Mouse (Mus musculus) gastrocnemius, postnatal 36 days (tissue): ENCODE data around the gene Aco2. TPM values are rescaled to one million over a fixed set of nuclear protein-coding genes. Genes with fewer than 3 reads are reported as not detected.
A peak's percentile ranks its signal among the peaks of the same experiment; 100 is the strongest.

Experiments
- DNase-seq, 2 experiments: peaks; one replicate each; pipeline ENCODE4 v3.0.0; 2022
- intact Hi-C: fragments of 180-260 bp; cut with DNase I; formaldehyde crosslinking; loops from one replicate; pipeline ENCODE4 v1.15.1; 2025
- long read RNA-seq, 2 experiments: library from polyadenylated mRNA; stranded (forward); transcript quantifications; one replicate each; pipeline ENCODE4 v2.0.0; 2021
- total RNA-seq, 2 experiments: library from RNA; stranded (reverse); gene quantifications; 2 replicates each; pipeline ENCODE4 v1.2.3; 2021

The Aco2 gene
- total RNA-seq: 1,000 to 10,000 TPM; 1,185 to 1,290 TPM
- long read RNA-seq, experiment 1, transcript Aco2-201 (18 exons, 2,918 nt): major isoform, 788 of 1,087 reads
- long read RNA-seq, experiment 1, partial matches to known transcripts: 205 of 1,087 reads
- long read RNA-seq, experiment 1, other reads (novel, unspliced or antisense): 91 of 1,087 reads
- long read RNA-seq, experiment 2, transcript Aco2-201 (18 exons, 2,918 nt): major isoform, 1,119 of 1,478 reads
- long read RNA-seq, experiment 2, transcript Aco2-206 (3 exons, 351 nt): minor isoform, 8 of 1,478 reads
- long read RNA-seq, experiment 2, partial matches to known transcripts: 324 of 1,478 reads
- long read RNA-seq, experiment 2, other reads (novel, unspliced or antisense): 24 of 1,478 reads

GRCm38 (mm10) chr15:81872262-81873136 lies at the start of gene Aco2:
Gene Aco2, plus strand, starts transcription at chr15:81872309.
- peak; percentile 99 to 100 for DNase-seq
- intact Hi-C loops: no loop called here

- DNase-seq: no peak
- intact Hi-C loops: no loop called here
These were observed 49.5 kb upstream of the Aco2 start for GRCm38 (mm10) chr15:81822631-81823030.

GRCm38 (mm10) chr15:81824832-81825231 lies 47.3 kb upstream of the Aco2 start:
- intact Hi-C loops: no loop called here
- no peak for DNase-seq

- intact Hi-C loops: no loop called here
- DNase-seq: no peak
These were observed 43.5 kb upstream of the Aco2 start for GRCm38 (mm10) chr15:81828426-81829207.

- intact Hi-C loops: no loop called here
- DNase-seq: no peak
These were observed 42.9 kb upstream of the Aco2 start for GRCm38 (mm10) chr15:81829208-81829580.

- intact Hi-C loops: loop anchor here (2.0 kb wide), 1 partner anchor 88 kb away; no protein-coding TSS in a partner anchor
- DNase-seq: no peak
These were observed 41.6 kb upstream of the Aco2 start for GRCm38 (mm10) chr15:81830530-81830929.

GRCm38 (mm10) chr15:81831136-81831825 lies 40.8 kb upstream of the Aco2 start:
- intact Hi-C loops: loop anchor here (2.0 kb wide), 1 partner anchor 88 kb away; no protein-coding TSS in a partner anchor
- DNase-seq: peak; percentile 86 to 91

GRCm38 (mm10) chr15:81832219-81832618 lies 39.9 kb upstream of the Aco2 start:
- intact Hi-C loops: no loop called here

GRCm38 (mm10) chr15:81833481-81833880 lies 38.6 kb upstream of the Aco2 start:
- intact Hi-C loops: no loop called here
- DNase-seq: no peak

More at GRCm38 (mm10) chr15:81832219-81832618, 39.9 kb upstream of the Aco2 start:
- no peak for DNase-seq

- intact Hi-C loops: loop anchor here (1.0 kb wide), 1 partner anchor 25 kb away; no protein-coding TSS in a partner anchor
- peak in 1 of 2 experiments; percentile 69 for DNase-seq
These were observed 37.8 kb upstream of the Aco2 start for GRCm38 (mm10) chr15:81834171-81834841.

- intact Hi-C loops: no loop called here
- peak in 1 of 2 experiments; percentile 40 for DNase-seq
These were observed 36.9 kb upstream of the Aco2 start for GRCm38 (mm10) chr15:81835007-81835880.

GRCm38 (mm10) chr15:81836124-81836821 lies 35.8 kb upstream of the Aco2 start:
- intact Hi-C loops: no loop called here
- DNase-seq: peak; percentile 84 to 92

GRCm38 (mm10) chr15:81836966-81837920 lies 34.9 kb upstream of the Aco2 start:
- intact Hi-C loops: no loop called here
- no peak for DNase-seq

- intact Hi-C loops: no loop called here
- no peak for DNase-seq
These were observed 33.4 kb upstream of the Aco2 start for GRCm38 (mm10) chr15:81838554-81839235.

- intact Hi-C loops: no loop called here
These were observed 32.5 kb upstream of the Aco2 start for GRCm38 (mm10) chr15:81839634-81840033.

GRCm38 (mm10) chr15:81840306-81840705 lies 31.8 kb upstream of the Aco2 start:
- no peak for DNase-seq
- intact Hi-C loops: no loop called here

More at GRCm38 (mm10) chr15:81839634-81840033, 32.5 kb upstream of the Aco2 start:
- peak; percentile 94 for DNase-seq
